Mouse (Mus musculus): ENCODE measurements around the gene F11. TPM values are rescaled to one million over a fixed set of nuclear protein-coding genes. Genes with fewer than 3 reads are reported as not detected.

The F11 gene
- polyA plus RNA-seq, 1 experiment from 2014 or later: not detected

Other genes starting within 250 kb of the F11 start
- not detected in 2 replicates for gene Mtnr1a, start 192.9 kb downstream of the F11 start, polyA plus RNA-seq (2016; fragmentation: Nextera tagmentation; extraction: Ambion mirVana)
- gene Klkb1, start 32.8 kb upstream of the F11 start, polyA plus RNA-seq (2016; fragmentation: Nextera tagmentation; extraction: Ambion mirVana): not detected in 2 replicates
- gene Gm45753, start 46.4 kb upstream of the F11 start, polyA plus RNA-seq (2016; fragmentation: Nextera tagmentation; extraction: Ambion mirVana): not detected in 2 replicates
- 0.56 and 0.85 TPM in 2 replicates for gene Cyp4v3, start 71.2 kb upstream of the F11 start, polyA plus RNA-seq (2016; fragmentation: Nextera tagmentation; extraction: Ambion mirVana)
- gene Fam149a, start 120.3 kb upstream of the F11 start, polyA plus RNA-seq (2016; fragmentation: Nextera tagmentation; extraction: Ambion mirVana): 5.4 TPM in 2 replicates
- 2.2 and 3.8 TPM in 2 replicates for gene Tlr3, start 149.0 kb upstream of the F11 start, polyA plus RNA-seq (2016; fragmentation: Nextera tagmentation; extraction: Ambion mirVana)
- 458 and 494 TPM in 2 replicates for gene Sorbs2, start 245.8 kb upstream of the F11 start, polyA plus RNA-seq (2016; fragmentation: Nextera tagmentation; extraction: Ambion mirVana)